20 mouse cellular contexts compared by ENCODE assay signal in genomic region chr16:92906873-92907272, GRCm38 (mm10).
DNase-seq lines count a peak whose midpoint lies in the region; ATAC-seq and TF ChIP-seq lines count a peak whose summit lies in the region.
"Had no signal": no experiment of that assay in that cellular context is flagged by ENCODE, and none has a peak within 500 bp of the region (broad histone marks: within the 10 kb centered on the region; RNA-seq: fewer than 3 reads in every experiment).

No protein-coding gene starts in this region.

- H3K27me3 ChIP-seq in forebrain, embryonic 16.5 days (replicated peaks; ENCODE audit: control insufficient read depth, insufficient read depth, low read length) = no peaks in the 10 kb centered on the region
- H3K27me3 ChIP-seq in forebrain, embryonic 13.5 days = no peaks in the 10 kb centered on the region
- H3K27me3 ChIP-seq in kidney, embryonic 14.5 days (ENCODE audit: control insufficient read depth, insufficient read depth, low read length) = no peaks in the 10 kb centered on the region
- no peaks in the 10 kb centered on the region for H3K27me3 ChIP-seq in kidney, postnatal 0 days (ENCODE audit: insufficient read depth, low read length)
- H3K27me3 ChIP-seq: CH12.LX; hindbrain, embryonic 15.5 days; Patski had no signal

- 0 out of 2 replicates have a peak overlapping the region, but pooled peaks have one; percentile 13 for H3K9ac ChIP-seq in forebrain, embryonic 16.5 days (replicated peaks; ENCODE audit: low read depth, low read length)
- no peak overlapping the region for H3K9ac ChIP-seq in forebrain, embryonic 13.5 days
- no peak overlapping the region for H3K9ac ChIP-seq in kidney, embryonic 14.5 days (ENCODE audit: low read depth, low read length)
- no peak overlapping the region for H3K9ac ChIP-seq in kidney, postnatal 0 days (ENCODE audit: low read depth, low read length)
- H3K9ac ChIP-seq: forebrain, postnatal 0 days; heart, embryonic 13.5 days; hindbrain, embryonic 15.5 days had no signal

- H3K9me3 ChIP-seq in forebrain, embryonic 16.5 days (ENCODE audit: control insufficient read depth, low read length) = no peaks in the 10 kb centered on the region
- no peaks in the 10 kb centered on the region for H3K9me3 ChIP-seq in forebrain, embryonic 13.5 days (replicated peaks)
- H3K9me3 ChIP-seq in kidney, embryonic 14.5 days (ENCODE audit: control insufficient read depth, low read length) = 0 out of 2 replicates have a peak, but pooled peaks cover 2% of the 10 kb centered on the region
- H3K9me3 ChIP-seq in kidney, postnatal 0 days (replicated peaks; ENCODE audit: low read length) = no peaks in the 10 kb centered on the region
- H3K9me3 ChIP-seq: heart, embryonic 13.5 days; hindbrain, embryonic 15.5 days had no signal

- no peak overlapping the region for H3K4me2 ChIP-seq in forebrain, embryonic 16.5 days (ENCODE audit: low read length)
- no peak overlapping the region for H3K4me2 ChIP-seq in forebrain, embryonic 13.5 days
- H3K4me2 ChIP-seq in kidney, embryonic 14.5 days (replicated peaks; ENCODE audit: low read depth, low read length) = no peak overlapping the region
- no peak overlapping the region for H3K4me2 ChIP-seq in kidney, postnatal 0 days (ENCODE audit: low read length)
- H3K4me2 ChIP-seq: heart, embryonic 13.5 days; hindbrain, embryonic 15.5 days had no signal

- DNase-seq in kidney, postnatal 10 days = no peak
- peak; percentile 24 for DNase-seq in kidney, postnatal 0 days (ENCODE audit: low spot score)
- no peak for DNase-seq in testis, postnatal 14 days (ENCODE audit: low spot score)
- DNase-seq: adrenal gland, postnatal 14 days; cerebellum, adult 11-12 months; cerebellum, adult 9-10 months; cerebellum, postnatal 25 days; forebrain, postnatal 0 days; gastrocnemius, adult 2 months; gastrocnemius, postnatal 36 days; heart, adult 11 months; heart, postnatal 36 days had no signal

- no peaks in the 10 kb centered on the region for H3K36me3 ChIP-seq in forebrain, embryonic 16.5 days (ENCODE audit: control insufficient read depth, insufficient read depth)
- H3K36me3 ChIP-seq in forebrain, embryonic 13.5 days (ENCODE audit: poor library complexity, severe bottlenecking) = no peaks in the 10 kb centered on the region
- H3K36me3 ChIP-seq in kidney, embryonic 14.5 days (ENCODE audit: control insufficient read depth, insufficient read depth, low read length) = no peaks in the 10 kb centered on the region
- H3K36me3 ChIP-seq in kidney, postnatal 0 days (ENCODE audit: insufficient read depth, low read length) = no peaks in the 10 kb centered on the region
- H3K36me3 ChIP-seq: heart, embryonic 13.5 days; hindbrain, embryonic 15.5 days had no signal

- no peak for ATAC-seq in forebrain, embryonic 16.5 days
- no peak for ATAC-seq in forebrain, embryonic 13.5 days
- ATAC-seq in kidney, embryonic 14.5 days (ENCODE audit: low FRiP score, low TSS enrichment) = peak; percentile 57; the same call in 1 of the 2 replicates
- ATAC-seq in kidney, postnatal 0 days (replicated peaks; ENCODE audit: low FRiP score, low read depth) = no peak
- ATAC-seq: activated CD4-positive, CD25-positive, alpha-beta regulatory T cell, adult 4 months; forebrain, postnatal 0 days; Patski had no signal

- no peak overlapping the region for H3K4me3 ChIP-seq in forebrain, embryonic 16.5 days (replicated peaks; ENCODE audit: low read length)
- no peak overlapping the region for H3K4me3 ChIP-seq in forebrain, embryonic 13.5 days
- H3K4me3 ChIP-seq in kidney, embryonic 14.5 days (ENCODE audit: low read length) = no peak overlapping the region
- H3K4me3 ChIP-seq in kidney, postnatal 0 days (replicated peaks; ENCODE audit: low read depth, low read length) = no peak overlapping the region
- H3K4me3 ChIP-seq: gastrocnemius, adult 2 months; heart, embryonic 13.5 days; hindbrain, embryonic 15.5 days had no signal

- WGBS in forebrain, embryonic 16.5 days = 88% methylated on average over 4 of the region's 4 CpGs
- WGBS in forebrain, embryonic 13.5 days = 90% methylated on average over 4 of the region's 4 CpGs
- WGBS in kidney, embryonic 14.5 days = 65% methylated on average over 4 of the region's 4 CpGs
- WGBS in kidney, postnatal 0 days = 65% methylated on average over 4 of the region's 4 CpGs

- no peaks in the 10 kb centered on the region; the same call in 1 of the 2 replicates for H3K4me1 ChIP-seq in forebrain, embryonic 16.5 days (replicated peaks; ENCODE audit: control insufficient read depth, insufficient read depth, low read length)
- peaks cover 10% of the 10 kb centered on the region for H3K4me1 ChIP-seq in forebrain, embryonic 13.5 days
- H3K4me1 ChIP-seq in kidney, embryonic 14.5 days (ENCODE audit: control insufficient read depth, insufficient read depth, low read length) = 0 out of 2 replicates have a peak, but pooled peaks cover 2% of the 10 kb centered on the region
- 0 out of 2 replicates have a peak, but pooled peaks cover 4% of the 10 kb centered on the region for H3K4me1 ChIP-seq in kidney, postnatal 0 days (replicated peaks; ENCODE audit: insufficient read depth, low read length)
- H3K4me1 ChIP-seq: heart, embryonic 13.5 days; hindbrain, embryonic 15.5 days had no signal

- no peak for TF ChIP-seq CTCF in kidney, postnatal 0 days (IDR thresholded peaks at IDR 0.05; ENCODE audit: low read depth)

- no peak overlapping the region for H3K27ac ChIP-seq in forebrain, embryonic 16.5 days (ENCODE audit: low read length)
- no peak overlapping the region for H3K27ac ChIP-seq in forebrain, embryonic 13.5 days
- H3K27ac ChIP-seq in kidney, embryonic 14.5 days (ENCODE audit: low read depth, low read length) = peak overlapping the region; percentile 56; the same call in 1 of the 2 replicates
- H3K27ac ChIP-seq in kidney, postnatal 0 days = no peak overlapping the region
- H3K27ac ChIP-seq: gastrocnemius, adult 2 months; heart, embryonic 13.5 days; hindbrain, embryonic 15.5 days had no signal
